Mouse (Mus musculus) bone marrow, adult 2 months (tissue): ENCODE results near the gene Mad2l2.
A peak's percentile ranks its signal among the peaks of the same experiment; 100 is the strongest.

Experiments
- CTCF ChIP-seq: fragments of 200-500 bp; IDR thresholded peaks from 2 replicates; pipeline ENCODE4 v1.5.1; 2011; ENCODE audit warnings: low read length, control low read depth; ENCODE audit not compliant: control insufficient read depth, insufficient read depth
- POLR2A ChIP-seq: fragments of 200-500 bp; IDR thresholded peaks from 2 replicates; pipeline ENCODE4 v1.6.1; 2011; ENCODE audit warnings: low read depth, mild to moderate bottlenecking, control low read depth, low read length, borderline replicate concordance; ENCODE audit not compliant: control insufficient read depth

DNA sequence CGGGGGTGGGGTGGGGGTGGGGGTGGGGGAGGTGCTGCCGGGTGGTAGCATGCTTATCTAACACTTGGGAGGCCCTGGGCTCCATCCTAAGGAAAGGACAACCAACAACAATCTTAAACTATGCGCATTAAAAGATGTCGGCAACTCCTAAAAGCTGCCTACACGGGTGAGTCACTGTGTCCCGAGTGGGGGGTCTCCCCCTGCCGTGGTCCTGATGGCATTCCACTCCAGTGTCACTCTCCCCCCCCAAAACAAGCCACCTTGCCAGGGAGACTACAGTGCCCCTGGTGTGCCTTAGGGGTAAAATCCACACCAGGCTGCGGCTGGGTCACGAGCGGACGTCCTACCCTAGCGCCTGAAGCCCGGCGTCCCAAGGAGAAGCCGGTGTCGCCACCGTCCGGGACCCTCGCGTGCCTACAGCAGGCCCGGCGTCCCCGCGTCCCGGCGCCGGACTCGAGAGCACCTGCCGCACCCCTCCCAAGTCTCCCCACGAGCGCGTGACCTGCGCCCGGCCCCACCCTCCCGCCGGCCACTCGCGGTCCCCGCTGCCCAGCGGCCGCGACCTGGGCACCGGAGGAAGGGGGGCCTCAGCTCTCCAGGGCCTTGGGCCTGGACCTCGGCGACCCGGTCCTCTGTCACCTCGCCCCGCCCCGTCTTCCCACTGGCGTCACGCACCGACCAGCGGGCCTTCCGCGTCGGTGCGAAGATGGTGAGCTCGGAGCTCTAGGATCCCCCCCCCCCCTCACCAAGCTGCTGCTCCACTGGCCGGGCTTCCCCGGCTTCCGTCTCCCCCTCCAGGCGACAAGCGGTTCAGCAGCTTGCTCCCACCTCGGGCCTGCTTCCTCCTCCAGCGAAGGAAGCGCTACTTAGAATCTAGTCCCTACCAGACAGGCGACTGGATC lies 21.3 kb downstream of the Mad2l2 start, which contains the start of gene Fbxo6:
- TF ChIP-seq CTCF (peak; percentile 51; the same call in 1 of the 2 replicates), POLR2A (peak; percentile 62; the same call in 1 of the 2 replicates)
